8 mouse cellular contexts compared by ENCODE assay signal in genomic region chr13:40916321-40917160, GRCm38 (mm10). TPM values are rescaled to one million over a fixed set of nuclear protein-coding genes. Genes with fewer than 3 reads are reported as not detected.
A peak's percentile ranks its signal among the peaks of the same experiment; 100 is the strongest.
DNase-seq lines count a peak whose midpoint lies in the region; ATAC-seq and TF ChIP-seq lines count a peak whose summit lies in the region.

No protein-coding gene starts in this region.

- no peak for DNase-seq in lung, postnatal 25 days (ENCODE audit: low spot score)
- no peak for DNase-seq in forebrain, embryonic 11.5 days (ENCODE audit: low spot score)
- DNase-seq in liver, embryonic 14.5 days (ENCODE audit: low read depth in 3 of 3, low spot score in 3 of 3): no peak
- DNase-seq in urinary bladder, postnatal 36 days (ENCODE audit: low spot score in 2 of 2): no peak
- no peak for DNase-seq in adrenal gland, postnatal 10 days
- DNase-seq in left cerebral cortex, adult 11 months (ENCODE audit: low spot score): no peak

- no peak for TF ChIP-seq EP300 in liver, embryonic 14.5 days (IDR thresholded peaks at IDR 0.05; ENCODE audit: low read depth)

- H3K27ac ChIP-seq in lung, embryonic 16.5 days (ENCODE audit: low read length): no peak overlapping the region
- H3K27ac ChIP-seq in forebrain, embryonic 11.5 days (ENCODE audit: low read depth, low read length): no peak overlapping the region
- no peak overlapping the region for H3K27ac ChIP-seq in liver, embryonic 14.5 days
- H3K27ac ChIP-seq in stomach, embryonic 15.5 days: peak overlapping the region; percentile 23; the same call in 1 of the 2 replicates

- peak overlapping the region; percentile 67; the same call in 1 of the 2 replicates for H3K9ac ChIP-seq in lung, embryonic 16.5 days (ENCODE audit: low read length)
- no peak overlapping the region for H3K9ac ChIP-seq in forebrain, embryonic 11.5 days (ENCODE audit: low read length)
- no peak overlapping the region for H3K9ac ChIP-seq in liver, embryonic 14.5 days (replicated peaks)
- H3K9ac ChIP-seq in stomach, embryonic 15.5 days: no peak overlapping the region

- H3K4me3 ChIP-seq in lung, embryonic 16.5 days (ENCODE audit: low read length): peak overlapping the region; percentile 61
- H3K4me3 ChIP-seq in forebrain, embryonic 11.5 days (ENCODE audit: low read depth, low read length): peak overlapping the region; percentile 36; the same call in 1 of the 2 replicates
- H3K4me3 ChIP-seq in liver, embryonic 14.5 days (ENCODE audit: insufficient read depth in 1 of 2, low read depth in 2 of 2, low read length in 2 of 2): peak overlapping the region in 1 of 2 experiments; percentile 42; a peak in 3 of 4 replicates
- peak overlapping the region; percentile 57 for H3K4me3 ChIP-seq in stomach, embryonic 15.5 days (replicated peaks)

- no peak for ATAC-seq in lung, embryonic 16.5 days (ENCODE audit: low read depth)
- peak; percentile 31 for ATAC-seq in forebrain, embryonic 11.5 days (replicated peaks; ENCODE audit: low FRiP score)
- no peak for ATAC-seq in liver, embryonic 14.5 days (ENCODE audit: insufficient read depth)
- ATAC-seq in stomach, embryonic 15.5 days (ENCODE audit: insufficient read depth, low FRiP score, low read depth): no peak; the same call in 1 of the 2 replicates

- no peaks in the 10 kb centered on the region for H3K9me3 ChIP-seq in lung, embryonic 16.5 days (ENCODE audit: control insufficient read depth, low read length)
- H3K9me3 ChIP-seq in forebrain, embryonic 11.5 days (ENCODE audit: control insufficient read depth, low read length): no peaks in the 10 kb centered on the region
- no peaks in the 10 kb centered on the region for H3K9me3 ChIP-seq in liver, embryonic 14.5 days (ENCODE audit: control insufficient read depth, low read length)
- no peaks in the 10 kb centered on the region for H3K9me3 ChIP-seq in stomach, embryonic 15.5 days

- peaks cover 3% of the 10 kb centered on the region; the same call in 1 of the 2 replicates for H3K27me3 ChIP-seq in lung, embryonic 16.5 days (ENCODE audit: control insufficient read depth, insufficient read depth, low read depth, low read length)
- peaks cover 5% of the 10 kb centered on the region; the same call in 1 of the 2 replicates for H3K27me3 ChIP-seq in forebrain, embryonic 11.5 days (ENCODE audit: control insufficient read depth, insufficient read depth, low read length)
- peaks cover 20% of the 10 kb centered on the region for H3K27me3 ChIP-seq in liver, embryonic 14.5 days (ENCODE audit: control insufficient read depth, insufficient read depth, low read length)
- no peaks in the 10 kb centered on the region for H3K27me3 ChIP-seq in stomach, embryonic 15.5 days (replicated peaks)

- peaks cover 21% of the 10 kb centered on the region for H3K4me1 ChIP-seq in lung, embryonic 16.5 days (replicated peaks; ENCODE audit: control insufficient read depth, insufficient read depth, low read length)
- H3K4me1 ChIP-seq in forebrain, embryonic 11.5 days (replicated peaks; ENCODE audit: control insufficient read depth, insufficient read depth, low read length): peaks cover 4% of the 10 kb centered on the region
- H3K4me1 ChIP-seq in liver, embryonic 14.5 days (replicated peaks; ENCODE audit: control insufficient read depth in 2 of 2, insufficient read depth in 2 of 2, low read length in 1 of 2): peaks cover 0 to 13% of the 10 kb centered on the region in 2 experiments; a peak in 2 of 4 replicates
- H3K4me1 ChIP-seq in stomach, embryonic 15.5 days: peaks cover 12% of the 10 kb centered on the region

- no peak for TF ChIP-seq CTCF in liver, embryonic 14.5 days (IDR thresholded peaks at IDR 0.05; ENCODE audit: low read depth)

- H3K36me3 ChIP-seq in lung, embryonic 16.5 days (ENCODE audit: control insufficient read depth, insufficient read depth, low read length): no peaks in the 10 kb centered on the region
- no peaks in the 10 kb centered on the region for H3K36me3 ChIP-seq in forebrain, embryonic 11.5 days (ENCODE audit: control insufficient read depth, insufficient read depth, low read length)
- H3K36me3 ChIP-seq in liver, embryonic 14.5 days (replicated peaks; ENCODE audit: control insufficient read depth, insufficient read depth, low read depth): no peaks in the 10 kb centered on the region
- no peaks in the 10 kb centered on the region for H3K36me3 ChIP-seq in stomach, embryonic 15.5 days

- 5% methylated on average over 21 of the region's 21 CpGs for WGBS in lung, embryonic 16.5 days
- 8% methylated on average over 21 of the region's 21 CpGs for WGBS in forebrain, embryonic 11.5 days
- WGBS in liver, embryonic 14.5 days (ENCODE audit: insufficient replicate concordance): 19% methylated on average over 21 of the region's 21 CpGs
- WGBS in stomach, embryonic 15.5 days: 9% methylated on average over 21 of the region's 21 CpGs

- H3K4me2 ChIP-seq in lung, embryonic 16.5 days (ENCODE audit: low read depth, low read length): peak overlapping the region; percentile 98
- peak overlapping the region; percentile 73 for H3K4me2 ChIP-seq in forebrain, embryonic 11.5 days (ENCODE audit: low read depth, low read length, severe bottlenecking)
- peak overlapping the region; percentile 69 for H3K4me2 ChIP-seq in liver, embryonic 14.5 days (ENCODE audit: low read depth)
- H3K4me2 ChIP-seq in stomach, embryonic 15.5 days: peak overlapping the region; percentile 96

RNA-seq across cellular contexts. Expression of gene Gcnt2, which starts 57.0 kb away (rescaled TPM):
- 4.3 and 4.5 TPM in 2 replicates for polyA plus RNA-seq in lung, embryonic 16.5 days (2015; fragmentation: Nextera tagmentation; extraction: Ambion mirVana)
- 2.8 and 3.8 TPM in 2 replicates for polyA plus RNA-seq in forebrain, embryonic 11.5 days (2014; fragmentation: Nextera tagmentation; extraction: Ambion mirVana)
- 0.44 and 0.51 TPM in 2 replicates for polyA plus RNA-seq in liver, embryonic 14.5 days (2012; rRNA removed)
- 0.91 and 1.2 TPM in 2 replicates for polyA plus RNA-seq in liver, embryonic 14.5 days (2014; fragmentation: Nextera tagmentation; extraction: Ambion mirVana)
- 7.9 and 9.0 TPM in 2 replicates for polyA plus RNA-seq in stomach, embryonic 15.5 days (2015; fragmentation: Nextera tagmentation; extraction: Ambion mirVana)
- total RNA-seq in adrenal gland, postnatal 10 days (2021): 10 to 100 TPM; 11.3 to 12.8 TPM
